Mouse (Mus musculus) MEL (cell line): ENCODE results near the gene Gm5622.
"Not testable (repeated sequence)": the region's sequence is repeated elsewhere in the genome, so short reads cannot be mapped to it uniquely, and the experiment has no call there.

Source experiments
- BHLHE40 ChIP-seq: IDR thresholded peaks from 2 replicates; pipeline ENCODE4 v1.6.1; 2012; ENCODE audit warnings: low read depth, mild to moderate bottlenecking, inconsistent platforms, low read length, improper control_type of control experiment, borderline replicate concordance
- CHD1 ChIP-seq: IDR thresholded peaks from 2 replicates; pipeline ENCODE4 v1.6.1; 2012; ENCODE audit warnings: low read depth, mild to moderate bottlenecking, inconsistent platforms, low read length, improper control_type of control experiment
- ELF1 ChIP-seq: IDR thresholded peaks from 2 replicates; pipeline ENCODE4 v1.6.1; 2014; ENCODE audit warnings: low read depth, mild to moderate bottlenecking, inconsistent platforms, low read length, improper control_type of control experiment, moderate library complexity
- KAT2A ChIP-seq: conservative IDR thresholded peaks from 2 replicates; pipeline ENCODE4 v1.6.1; 2012; ENCODE audit warnings: low read depth, low read length, improper control_type of control experiment, inconsistent platforms
- POLR2A ChIP-seq, 2 experiments: IDR thresholded peaks; 2 replicates each; pipeline ENCODE4 v1.6.1; 2011 to 2012; ENCODE audit warnings: low read length in 2 of 2, mild to moderate bottlenecking in 2 of 2, control low read depth in 1 of 2, improper control_type of control experiment in 1 of 2, low read depth in 1 of 2, moderate library complexity in 1 of 2; ENCODE audit not compliant: control insufficient read depth in 1 of 2, insufficient read depth in 1 of 2, poor library complexity in 1 of 2
- RCOR1 ChIP-seq: IDR thresholded peaks from 2 replicates; pipeline ENCODE4 v1.6.1; 2012; ENCODE audit warnings: low read depth, mild to moderate bottlenecking, inconsistent platforms, low read length, improper control_type of control experiment

DNA sequence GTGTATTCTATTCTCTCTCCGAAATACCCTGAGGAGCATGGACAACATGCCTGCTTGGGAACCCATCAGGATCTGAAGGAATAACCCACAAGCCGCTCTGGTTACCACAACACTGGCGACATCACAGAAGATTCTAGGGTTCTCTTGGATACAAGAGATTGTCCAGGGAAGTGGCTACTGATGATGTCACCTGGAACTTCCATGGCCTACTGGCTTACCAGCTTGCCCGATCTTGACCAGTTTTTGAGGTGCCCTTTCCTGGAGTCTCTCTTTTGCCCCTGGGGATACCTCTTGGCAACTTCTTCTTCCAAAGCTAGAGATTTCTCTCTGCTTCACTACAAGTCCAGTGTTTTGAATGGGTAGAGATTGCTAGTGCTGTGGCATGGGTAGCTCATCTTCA, 39.4 kb downstream of the Gm5622 start, which contains the start of gene Gm17174:
- not testable (repeated sequence) for TF ChIP-seq BHLHE40; POLR2A (IDR thresholded peaks at IDR 0.05; ENCODE audit: control insufficient read depth in 1 of 2, insufficient read depth in 1 of 2, low read depth in 1 of 2, low read length in 2 of 2, poor library complexity in 1 of 2); ELF1; KAT2A; CHD1; RCOR1
